ENCODE assay signal across 13 mouse cellular contexts in the genomic region with DNA sequence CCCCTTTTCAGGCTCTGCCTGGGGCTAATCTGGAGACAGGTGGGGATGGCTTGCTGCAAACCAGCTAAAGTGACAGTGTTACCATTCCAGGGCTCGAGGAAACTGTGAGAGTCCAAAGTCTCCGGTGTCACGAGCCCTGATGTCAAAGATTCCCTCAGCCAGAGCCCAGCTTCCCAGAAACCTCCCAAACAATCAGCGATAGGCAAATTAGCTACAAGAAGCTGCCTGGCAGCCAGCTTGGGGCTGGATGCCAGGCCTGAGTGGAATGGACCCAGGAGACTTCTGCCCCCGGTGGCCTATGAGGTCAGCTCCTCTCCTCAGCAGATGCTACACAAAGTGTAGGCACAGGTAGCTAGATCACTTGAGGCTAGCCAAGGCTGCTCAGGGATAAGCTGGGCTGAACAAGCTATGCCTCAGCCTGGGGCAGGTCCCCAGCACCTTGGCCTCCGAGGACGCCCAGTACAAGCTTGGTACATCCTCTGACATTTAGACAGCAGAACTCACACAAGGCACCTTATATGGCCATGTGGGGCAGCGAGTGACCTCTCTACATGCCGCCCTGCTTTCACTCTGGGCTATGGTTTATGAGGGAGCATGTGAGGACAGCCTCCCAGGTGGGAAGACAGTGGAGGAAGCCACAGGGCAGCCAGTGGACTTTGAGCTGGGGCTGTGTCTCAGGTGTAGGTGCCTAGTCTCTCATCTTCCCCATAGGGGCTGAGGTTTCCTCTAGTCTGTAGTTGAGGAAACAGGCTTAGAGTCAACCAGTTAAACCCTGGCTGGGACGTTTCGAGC. TPM values are rescaled to one million over a fixed set of nuclear protein-coding genes. Genes with fewer than 3 reads are reported as not detected.
A peak's percentile ranks its signal among the peaks of the same experiment; 100 is the strongest.
DNase-seq lines count a peak whose midpoint lies in the region; ATAC-seq and TF ChIP-seq lines count a peak whose summit lies in the region.
"Had no signal": no experiment of that assay in that cellular context is flagged by ENCODE, and none has a peak within 500 bp of the region (broad histone marks: within the 10 kb centered on the region; RNA-seq: fewer than 3 reads in every experiment).

No protein-coding gene starts in this region.

- no peak overlapping the region for H3K4me3 ChIP-seq in kidney, embryonic 16.5 days (ENCODE audit: low read length)
- H3K4me3 ChIP-seq in intestine, embryonic 15.5 days (replicated peaks), result no peak overlapping the region
- H3K4me3 ChIP-seq in liver, postnatal 0 days (ENCODE audit: low read depth, low read length), result no peak overlapping the region
- H3K4me3 ChIP-seq: limb, embryonic 10.5 days; myocyte had no signal

- H3K27me3 ChIP-seq in kidney, embryonic 16.5 days (ENCODE audit: insufficient read depth, low read length), result no peaks in the 10 kb centered on the region
- no peaks in the 10 kb centered on the region for H3K27me3 ChIP-seq in intestine, embryonic 15.5 days (replicated peaks)
- H3K27me3 ChIP-seq in liver, postnatal 0 days (ENCODE audit: insufficient read depth, low read length), result no peaks in the 10 kb centered on the region

- no peak for ATAC-seq in kidney, embryonic 16.5 days (ENCODE audit: low FRiP score, low TSS enrichment)
- ATAC-seq in intestine, embryonic 15.5 days, result peak; percentile 58
- peak; percentile 8; the same call in 1 of the 2 replicates for ATAC-seq in liver, postnatal 0 days
- ATAC-seq: CD4-positive, CD25-positive, alpha-beta regulatory T cell, adult 4 months; inflammation-experienced regulatory T-cells, adult 6 months; lung, postnatal 0 days had no signal

- DNase-seq in kidney, adult 11 months, result peak; percentile 75
- DNase-seq in adipocyte (ENCODE audit: low spot score), result peak; percentile 50
- DNase-seq in liver, postnatal 0 days, result peak; percentile 38
- DNase-seq in neural tube, embryonic 10.5 days (ENCODE audit: extremely low spot score, low spot score), result no peak
- DNase-seq in right cerebral cortex, adult 18-20 months, result no peak
- DNase-seq in spleen, postnatal 14 days (ENCODE audit: low spot score in 2 of 2), result no peak

- H3K9ac ChIP-seq in kidney, embryonic 16.5 days (replicated peaks; ENCODE audit: low read length), result no peak overlapping the region
- no peak overlapping the region for H3K9ac ChIP-seq in intestine, embryonic 15.5 days
- no peak overlapping the region for H3K9ac ChIP-seq in liver, postnatal 0 days (replicated peaks)

- WGBS in kidney, embryonic 16.5 days, result 85% methylated on average over 11 of the region's 11 CpGs
- WGBS in intestine, embryonic 15.5 days, result 66% methylated on average over 11 of the region's 11 CpGs
- 67% methylated on average over 11 of the region's 11 CpGs for WGBS in liver, postnatal 0 days (ENCODE audit: insufficient replicate concordance)

- H3K27ac ChIP-seq in kidney, embryonic 16.5 days (ENCODE audit: low read length), result no peak overlapping the region
- peak overlapping the region; percentile 64 for H3K27ac ChIP-seq in intestine, embryonic 15.5 days
- 0 out of 2 replicates have a peak overlapping the region, but pooled peaks have one; percentile 4 for H3K27ac ChIP-seq in liver, postnatal 0 days (ENCODE audit: low read depth)
- H3K27ac ChIP-seq: limb, embryonic 10.5 days had no signal

- no peaks in the 10 kb centered on the region for H3K36me3 ChIP-seq in kidney, embryonic 16.5 days (ENCODE audit: insufficient read depth, low read length)
- H3K36me3 ChIP-seq in intestine, embryonic 15.5 days, result no peaks in the 10 kb centered on the region
- no peaks in the 10 kb centered on the region for H3K36me3 ChIP-seq in liver, postnatal 0 days (replicated peaks; ENCODE audit: insufficient read depth, low read length)
- H3K36me3 ChIP-seq: limb, embryonic 10.5 days had no signal

- H3K4me2 ChIP-seq in kidney, embryonic 16.5 days (replicated peaks; ENCODE audit: low read depth, low read length), result no peak overlapping the region
- H3K4me2 ChIP-seq in intestine, embryonic 15.5 days (replicated peaks), result peak overlapping the region; percentile 19
- H3K4me2 ChIP-seq in liver, postnatal 0 days (ENCODE audit: low read depth, low read length), result no peak overlapping the region

- H3K9me3 ChIP-seq in kidney, embryonic 16.5 days (ENCODE audit: low read length), result no peaks in the 10 kb centered on the region
- no peaks in the 10 kb centered on the region for H3K9me3 ChIP-seq in intestine, embryonic 15.5 days
- H3K9me3 ChIP-seq in liver, postnatal 0 days (ENCODE audit: low read length), result no peaks in the 10 kb centered on the region
- H3K9me3 ChIP-seq: limb, embryonic 10.5 days had no signal

- TF ChIP-seq EP300 in liver, postnatal 0 days (IDR thresholded peaks at IDR 0.05; ENCODE audit: low read depth), result no peak

- 0 out of 2 replicates have a peak, but pooled peaks have one; percentile 21 for TF ChIP-seq CTCF in liver, postnatal 0 days (IDR thresholded peaks at IDR 0.05; ENCODE audit: low read depth)

- H3K4me1 ChIP-seq in kidney, embryonic 16.5 days (ENCODE audit: insufficient read depth, low read length), result peaks cover 13% of the 10 kb centered on the region
- peaks cover 28% of the 10 kb centered on the region for H3K4me1 ChIP-seq in intestine, embryonic 15.5 days (replicated peaks)
- H3K4me1 ChIP-seq in liver, postnatal 0 days (ENCODE audit: insufficient read depth), result peaks cover 28% of the 10 kb centered on the region

RNA-seq across cellular contexts. Expression of gene Nek2, which starts 19.7 kb away (rescaled TPM):
- polyA plus RNA-seq in kidney, embryonic 16.5 days (2015; fragmentation: Nextera tagmentation; extraction: Ambion mirVana), result 50.8 and 52.3 TPM in 2 replicates
- 45.6 and 47.6 TPM in 2 replicates for polyA plus RNA-seq in intestine, embryonic 15.5 days (2015; fragmentation: Nextera tagmentation; extraction: Ambion mirVana)
- polyA plus RNA-seq in liver, postnatal 0 days (2015; fragmentation: Nextera tagmentation; extraction: Ambion mirVana), result 13.2 and 14.7 TPM in 2 replicates

Comparison
In these comparisons a context has a peak if more than half of its experiments do, and no peak if none do; other contexts are left out.
1. DNase-seq: peak in kidney, adult 11 months (single experiment), adipocyte (single experiment) and liver, postnatal 0 days (single experiment); none in neural tube, embryonic 10.5 days (single experiment), right cerebral cortex, adult 18-20 months (single experiment) and spleen, postnatal 14 days (0 of 2).